Mouse (Mus musculus): ENCODE results near the gene Bcl2l13.

Bcl2l13 gene

DNA sequence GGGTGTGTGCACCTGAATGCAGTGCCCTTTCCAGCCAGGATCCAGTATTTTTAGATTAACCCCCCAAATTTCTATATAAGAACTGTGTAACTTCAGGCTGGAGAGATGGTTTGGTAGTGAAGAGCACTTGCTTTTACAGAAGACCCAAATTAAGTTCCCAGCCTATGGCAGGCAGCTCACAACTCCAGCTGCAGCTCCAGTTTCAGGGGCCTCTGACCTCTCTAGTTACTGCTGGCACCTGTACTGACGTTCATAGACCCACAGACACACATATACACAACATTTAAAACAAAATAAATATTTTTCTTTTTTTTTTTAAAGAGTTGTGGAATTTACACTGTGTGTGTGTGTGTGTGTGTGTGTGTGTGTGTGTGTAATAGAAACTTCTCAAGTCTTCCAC is 93.4 kb downstream of the Bcl2l13 start:
- no peak for DNase-seq (ENCODE audit: low spot score in 2 of 2)

DNA sequence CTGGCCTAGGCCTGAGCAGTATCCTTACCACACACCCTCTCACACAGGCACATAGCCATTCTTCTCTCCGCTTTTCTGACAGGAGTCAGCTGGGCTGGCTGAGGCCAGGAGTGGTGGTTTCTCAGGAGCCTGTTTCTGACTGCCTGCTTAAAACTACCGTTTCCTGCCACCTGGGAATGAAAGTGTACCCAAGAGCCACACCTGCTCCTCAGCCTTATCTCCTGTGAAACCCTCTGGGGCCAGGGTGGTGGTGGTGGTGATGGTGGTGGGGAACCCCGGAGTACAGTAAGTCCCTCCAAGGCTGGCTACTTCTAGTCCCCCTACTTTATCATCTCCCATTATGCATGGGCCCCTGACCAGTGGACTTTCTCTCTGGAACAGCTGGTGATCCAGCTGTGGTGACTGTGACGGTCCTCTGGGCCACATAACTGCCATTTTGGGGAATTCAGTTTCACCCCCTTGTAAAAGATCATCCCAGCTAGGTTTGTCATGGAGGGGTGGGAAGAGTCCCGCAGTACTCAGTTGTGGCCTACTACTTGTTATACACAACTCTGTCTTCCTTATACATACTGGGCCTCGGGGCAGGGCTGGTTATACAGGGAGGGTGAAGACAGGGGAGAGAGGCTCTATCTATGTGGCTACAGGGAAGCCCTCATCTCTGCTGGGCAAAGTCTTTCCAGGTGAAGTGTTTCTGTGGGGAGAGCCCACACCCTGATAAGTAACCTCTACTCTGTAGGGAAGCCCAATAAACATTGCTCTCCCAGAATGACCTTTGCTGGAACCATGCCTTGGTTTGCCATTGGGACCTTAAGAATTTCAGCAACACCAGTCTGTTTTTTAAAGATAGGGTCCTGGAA is 94.7 kb downstream of the Bcl2l13 start:
- DNase-seq (ENCODE audit: low spot score in 2 of 2) = no peak

DNA sequence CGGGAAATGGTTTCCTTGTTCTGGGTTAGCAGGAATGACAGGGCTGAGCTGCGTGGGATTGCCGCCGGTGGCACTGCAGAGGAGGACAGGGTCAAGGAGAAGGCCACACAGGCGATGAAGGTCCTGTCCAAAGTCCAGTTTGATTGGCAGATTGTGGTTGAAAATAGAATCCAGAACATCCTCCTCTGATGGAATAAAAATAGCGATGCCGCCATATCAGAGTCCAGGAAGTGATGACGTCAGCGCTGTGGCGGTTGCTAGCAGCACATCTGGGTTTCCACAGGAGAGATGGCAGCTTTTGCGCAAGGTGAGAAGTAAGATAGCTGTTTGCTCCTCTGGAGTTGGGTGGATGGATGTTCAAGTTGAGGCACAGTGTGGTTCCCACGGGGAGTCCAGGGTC is 96.6 kb downstream of the Bcl2l13 start:
- no peak for DNase-seq (ENCODE audit: low spot score in 2 of 2)

GRCm38 (mm10) chr6:120933670-120934069 is 97.7 kb downstream of the Bcl2l13 start:
- no peak for DNase-seq (ENCODE audit: low spot score in 2 of 2)

DNA sequence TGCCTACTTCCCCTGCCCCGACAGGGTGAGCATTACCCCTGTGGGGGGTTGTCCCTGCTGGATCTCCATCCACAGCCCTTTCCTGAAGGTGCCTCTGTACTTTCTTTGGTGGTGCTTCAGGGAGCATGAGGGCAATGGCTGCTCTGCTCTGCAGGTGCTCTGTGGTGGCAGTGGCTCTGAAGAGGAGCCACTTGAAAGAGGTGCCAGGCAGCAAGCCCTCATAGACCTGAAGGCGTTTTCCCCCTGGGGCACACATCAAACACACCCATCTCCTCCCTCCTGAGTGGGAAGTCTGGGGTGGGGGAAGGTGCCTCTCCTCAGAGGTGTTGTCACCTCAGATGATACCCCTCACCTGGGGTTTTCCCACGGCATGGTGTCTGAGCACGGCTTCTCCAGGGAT is 98.2 kb downstream of the Bcl2l13 start:
- DNase-seq (ENCODE audit: low spot score in 2 of 2) = no peak

DNA sequence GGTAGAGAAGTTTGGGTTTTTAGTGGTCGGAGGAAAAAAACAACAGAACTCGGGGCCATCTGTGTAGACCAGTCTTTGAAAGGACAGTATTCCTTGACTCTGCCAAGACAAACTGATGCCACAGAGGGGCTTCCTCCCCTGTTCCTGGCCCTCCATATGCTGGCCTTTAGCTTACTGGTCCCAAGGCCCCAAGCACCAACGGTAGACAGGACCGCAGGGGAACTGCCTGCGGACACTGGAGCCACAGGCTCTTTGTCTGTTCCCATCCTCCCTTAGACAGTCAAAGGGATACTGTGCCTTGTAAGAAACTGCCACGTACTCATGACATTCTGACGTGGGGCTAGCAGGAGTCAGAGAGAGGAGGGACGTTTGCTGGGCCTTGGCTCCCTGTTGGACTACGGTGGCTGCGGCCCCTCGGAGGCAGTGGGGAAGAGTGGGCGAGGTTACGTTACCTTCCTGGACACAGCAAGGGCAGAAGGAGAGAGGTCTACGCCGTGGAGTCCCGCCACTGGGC is 101.1 kb downstream of the Bcl2l13 start:
- no peak for DNase-seq (ENCODE audit: low spot score in 2 of 2)

DNA sequence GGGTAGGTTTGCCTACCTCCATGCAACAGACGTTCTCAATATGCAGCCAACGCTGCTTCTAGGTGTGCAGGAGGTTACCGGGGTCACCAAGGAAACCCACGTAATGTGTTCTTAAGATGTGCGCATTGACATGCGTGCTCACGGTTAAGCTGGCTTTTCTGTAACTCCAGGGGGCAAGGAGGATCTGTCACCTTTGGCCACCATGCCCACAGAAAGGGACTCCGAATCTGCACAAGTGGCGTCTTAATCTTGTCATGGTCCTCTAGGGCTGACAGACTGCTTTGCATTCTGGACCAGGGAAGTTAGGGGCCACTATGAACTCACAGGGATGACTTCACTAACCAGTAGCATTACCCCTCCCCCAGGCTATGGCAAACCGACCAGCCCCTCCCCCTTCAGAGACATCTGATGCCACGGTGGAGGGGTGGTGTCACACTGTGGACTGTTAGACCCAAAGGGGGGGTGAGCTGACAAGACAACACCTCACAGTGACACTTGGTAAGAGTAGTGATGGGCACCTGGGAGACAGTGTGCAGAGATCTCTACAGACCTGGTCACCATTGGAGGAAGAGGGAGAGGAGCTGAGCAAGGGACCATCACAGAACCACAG is 102.1 kb downstream of the Bcl2l13 start:
- DNase-seq (ENCODE audit: low spot score in 2 of 2) = no peak

DNA sequence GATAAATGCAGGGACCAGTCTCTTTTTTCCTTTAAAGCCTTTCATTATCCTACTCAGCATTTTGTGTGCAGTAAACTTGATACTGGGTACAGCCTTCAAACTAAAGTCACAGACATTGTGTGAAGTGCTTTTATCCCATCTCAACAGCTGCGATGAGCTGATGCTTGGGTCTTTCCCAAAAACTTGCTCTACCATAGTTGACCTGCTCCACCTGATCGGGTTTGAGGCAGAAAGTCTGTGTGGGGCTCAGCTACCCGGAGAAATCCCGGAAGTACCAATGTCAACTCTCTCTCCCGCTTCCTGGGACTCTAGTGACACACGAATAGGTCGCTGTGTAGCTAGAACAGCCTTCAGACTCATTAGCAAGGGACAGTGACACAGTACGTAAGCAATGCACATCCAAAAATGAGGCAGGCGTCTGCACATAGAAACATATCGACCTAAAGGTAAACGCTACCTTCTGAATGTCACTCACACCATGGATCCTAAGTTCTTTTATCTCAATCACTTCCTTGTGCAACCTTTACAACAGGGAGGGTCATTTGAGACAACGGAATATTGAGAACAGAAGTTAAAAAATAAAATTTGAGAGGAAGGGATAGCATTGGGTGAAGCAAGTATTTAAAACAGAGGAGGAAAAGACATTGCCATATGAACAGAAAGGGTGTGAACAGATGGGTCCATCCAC is 102.9 kb downstream of the Bcl2l13 start:
- no peak for DNase-seq (ENCODE audit: low spot score in 2 of 2)

- no peak for DNase-seq (ENCODE audit: low spot score in 2 of 2)
Measured at GRCm38 (mm10) chr6:120939783-120940182, 103.8 kb downstream of the Bcl2l13 start.

GRCm38 (mm10) chr6:120940446-120941083 is 104.6 kb downstream of the Bcl2l13 start:
- no peak for DNase-seq (ENCODE audit: low spot score in 2 of 2)

- no peak for DNase-seq (ENCODE audit: low spot score in 2 of 2)
Measured at GRCm38 (mm10) chr6:120941084-120941481, 105.1 kb downstream of the Bcl2l13 start.

DNA sequence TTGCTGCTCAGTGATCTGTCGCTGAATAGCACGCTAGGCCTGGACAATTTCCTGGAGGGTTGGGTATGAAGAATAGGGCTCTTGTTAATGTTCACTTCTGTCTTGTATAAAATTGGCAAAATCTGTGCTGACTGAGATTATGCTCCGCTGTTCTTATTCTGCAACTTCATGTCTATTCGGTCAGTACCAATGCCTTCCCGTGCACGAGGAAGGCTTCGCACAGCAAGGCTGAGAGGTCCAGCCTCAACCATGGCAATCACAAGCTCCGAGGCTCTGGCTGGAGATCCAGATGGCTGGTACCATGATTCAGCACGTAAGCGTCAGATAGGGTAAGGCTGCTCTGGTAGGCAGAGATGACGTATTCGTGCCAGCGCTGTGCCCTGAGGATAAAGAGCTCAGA is 105.6 kb downstream of the Bcl2l13 start:
- DNase-seq (ENCODE audit: low spot score in 2 of 2) = peak in 1 of 2 experiments; percentile 38
